Mouse (Mus musculus) hindbrain, postnatal 0 days (tissue): Measurements from ENCODE around the gene Ankrd63. TPM values are rescaled to one million over a fixed set of nuclear protein-coding genes. Genes with fewer than 3 reads are reported as not detected.

Source experiments
- ATAC-seq: fragments of 200-750 bp; cut with Nextera tagmentation; 2 replicates; pipeline ENCODE4 v1.8.0; 2017; ENCODE audit warnings: mild to moderate bottlenecking, moderate TSS enrichment, moderate library complexity
- DNase-seq: peaks from one replicate; pipeline ENCODE4 v3.0.0-alpha.2; 2015; ENCODE audit warnings: low spot score
- H3K27ac ChIP-seq: fragments of 300-500 bp; sonication (generic); 2 replicates; pipeline ENCODE4 v1.5.1; 2014; ENCODE audit warnings: mild to moderate bottlenecking
- H3K27me3 ChIP-seq: fragments of 300-500 bp; sonication (generic); 2 replicates; pipeline ENCODE4 v1.6.1; 2014; ENCODE audit warnings: low read length, mixed read lengths; ENCODE audit not compliant: insufficient read depth
- H3K36me3 ChIP-seq: fragments of 300-500 bp; sonication (generic); 2 replicates; pipeline ENCODE4 v1.6.1; 2014; ENCODE audit warnings: low read length, mixed read lengths; ENCODE audit not compliant: insufficient read depth
- H3K4me1 ChIP-seq: fragments of 300-500 bp; sonication (generic); 2 replicates; pipeline ENCODE4 v1.6.1; 2014; ENCODE audit warnings: antibody characterized with exemption, low read length, mixed read lengths; ENCODE audit not compliant: insufficient read depth
- H3K4me2 ChIP-seq: fragments of 300-500 bp; sonication (generic); 2 replicates; pipeline ENCODE4 v1.6.1; 2014; ENCODE audit warnings: low read depth, mild to moderate bottlenecking, low read length, moderate library complexity, mixed read lengths
- H3K4me3 ChIP-seq: fragments of 300-500 bp; sonication (generic); 2 replicates; pipeline ENCODE4 v1.5.1; 2014; ENCODE audit warnings: low read length
- H3K9ac ChIP-seq: fragments of 300-500 bp; sonication (generic); replicated peaks from 2 replicates; pipeline ENCODE4 v1.6.1; 2014; ENCODE audit warnings: mild to moderate bottlenecking, low read length, moderate library complexity, mixed read lengths
- H3K9me3 ChIP-seq: fragments of 300-500 bp; sonication (generic); 2 replicates; pipeline ENCODE4 v1.6.1; 2016; ENCODE audit warnings: low read length, mixed read lengths
- CTCF ChIP-seq: IDR thresholded peaks from 2 replicates; pipeline ENCODE4 v1.5.1; 2016; ENCODE audit warnings: antibody characterized with exemption, control low read depth, low read depth
- WGBS: fragments of 180-500 bp; shearing (Covaris S2); extraction: QIAGEN DNeasy Blood & Tissue Kit; methylation state at CpG from one replicate; pipeline ENCODE4 v1.1.7; 2014; 5-methylcytosine and 5-hydroxymethylcytosine counted together
- polyA plus RNA-seq: library from polyadenylated mRNA; unstranded; fragments of >200 nt; fragmentation: Nextera tagmentation; extraction: Ambion mirVana; gene quantifications from 2 replicates; pipeline ENCODE4 v1.2.1, GENCODE M21; 2015
- total RNA-seq: library from RNA; depleted of rRNA; stranded (reverse); fragments of >200 nt; gene quantifications from 2 replicates; pipeline ENCODE4 v1.2.3, GENCODE M21; 2014

Gene Ankrd63
- total and polyA plus RNA-seq, 2 experiments from 2014 or later = 0.08 TPM; not detected in 1

DNA sequence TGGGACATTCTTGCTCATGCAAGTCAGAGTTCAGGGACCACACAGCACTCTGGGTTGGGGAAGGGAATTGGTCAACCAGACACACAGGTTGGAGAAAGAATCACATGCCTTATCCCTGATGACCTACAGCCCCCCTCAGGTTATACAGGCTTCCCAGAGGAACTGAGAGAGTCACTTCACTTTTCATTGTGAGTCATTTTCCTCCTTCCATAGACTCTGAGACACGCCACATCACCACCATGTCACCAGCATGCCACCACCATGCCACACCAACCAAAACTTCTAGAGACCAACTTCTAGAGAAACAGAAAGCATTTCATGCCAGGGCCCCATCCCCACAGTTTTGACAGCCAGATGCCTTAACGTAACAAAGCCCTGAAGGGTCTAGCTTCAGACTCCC is 23.1 kb upstream of the Ankrd63 start:
- DNase-seq (no peak), ATAC-seq (no peak)
- Histone ChIP-seq H3K27me3 (no peaks in the 10 kb centered on the region), H3K4me3 (no peak overlapping the region), H3K9ac (no peak overlapping the region), H3K36me3 (no peaks in the 10 kb centered on the region), H3K4me2 (no peak overlapping the region), H3K27ac (no peak overlapping the region), H3K9me3 (no peaks in the 10 kb centered on the region), H3K4me1 (no peaks in the 10 kb centered on the region)
- no peak for TF ChIP-seq CTCF
- 84% methylated on average over 2 of the region's 2 CpGs for whole genome bisulfite sequencing

DNA sequence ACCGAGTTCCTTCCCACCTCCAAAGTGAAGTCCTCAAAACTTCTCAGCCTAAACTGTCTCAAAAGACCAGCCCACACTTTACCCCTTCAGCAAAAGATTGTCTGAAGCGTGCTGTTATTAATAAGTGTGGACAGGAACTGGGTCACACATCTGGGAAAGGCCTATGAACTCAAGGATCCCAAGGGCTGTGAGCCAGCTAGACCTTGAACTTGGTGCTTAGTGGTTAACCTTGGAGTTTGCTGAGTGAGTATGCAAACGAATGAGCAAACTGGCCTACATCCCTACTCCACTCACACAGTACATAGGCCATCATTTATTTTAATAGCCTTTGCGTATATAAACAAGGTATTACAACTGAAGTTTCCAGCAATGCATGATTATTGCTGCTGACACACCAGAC is 21.7 kb upstream of the Ankrd63 start:
- Histone ChIP-seq H3K27me3 (no peaks in the 10 kb centered on the region), H3K4me2 (no peak overlapping the region), H3K27ac (no peak overlapping the region), H3K9ac (no peak overlapping the region), H3K36me3 (no peaks in the 10 kb centered on the region), H3K4me3 (no peak overlapping the region), H3K4me1 (no peaks in the 10 kb centered on the region), H3K9me3 (no peaks in the 10 kb centered on the region)
- no peak for ATAC-seq
- DNase-seq = no peak
- no peak for TF ChIP-seq CTCF
- WGBS = 86% methylated on average over 4 of the region's 4 CpGs

DNA sequence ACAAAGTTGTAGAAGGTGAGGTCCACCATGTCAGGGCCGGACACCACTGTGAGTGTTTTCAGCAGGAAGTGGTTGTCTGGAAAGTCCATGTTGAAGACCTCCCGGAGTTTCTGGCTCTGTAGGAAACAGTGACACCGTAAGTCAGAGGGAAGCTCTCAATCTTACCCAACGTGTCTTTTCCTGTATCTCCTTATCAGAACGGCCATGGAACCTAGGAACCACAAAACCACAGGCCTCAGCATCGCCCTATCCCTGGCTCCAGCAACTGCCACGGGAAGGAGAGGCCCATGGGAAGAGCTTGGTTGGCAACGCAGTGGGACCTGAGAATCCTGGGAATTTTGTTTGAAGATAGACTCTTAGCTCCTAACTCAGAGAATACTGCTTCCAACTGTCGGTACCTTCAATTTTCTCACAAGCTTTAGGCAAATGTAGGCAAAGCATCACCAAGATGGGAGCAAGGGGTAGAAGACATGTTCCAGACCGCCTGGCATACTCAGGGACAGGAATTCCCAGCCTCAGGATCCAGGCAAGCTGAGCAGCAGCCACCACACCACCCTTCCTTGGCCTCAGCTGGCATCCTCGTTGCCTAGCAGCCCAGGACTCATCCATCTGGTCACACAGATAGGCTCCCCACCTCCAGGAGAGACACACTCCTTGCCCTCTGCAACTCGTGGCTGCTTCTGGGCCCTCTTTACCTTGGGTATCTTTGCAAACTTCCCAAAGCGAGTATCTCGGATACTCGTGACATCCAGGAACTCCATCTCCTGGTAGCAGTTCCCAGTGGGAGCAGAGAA is 20.1 kb upstream of the Ankrd63 start:
- 73% methylated on average over 15 of the region's 15 CpGs for WGBS
- TF ChIP-seq CTCF = no peak
- H3K4me2 ChIP-seq = no peak overlapping the region
- no peak overlapping the region for H3K4me3 ChIP-seq
- no peaks in the 10 kb centered on the region for H3K4me1 ChIP-seq
- H3K36me3 ChIP-seq = no peaks in the 10 kb centered on the region
- DNase-seq (no peak), ATAC-seq (no peak)
- no peak overlapping the region for H3K27ac ChIP-seq
- no peaks in the 10 kb centered on the region for H3K9me3 ChIP-seq
- H3K9ac ChIP-seq = no peak overlapping the region
- H3K27me3 ChIP-seq = no peaks in the 10 kb centered on the region

DNA sequence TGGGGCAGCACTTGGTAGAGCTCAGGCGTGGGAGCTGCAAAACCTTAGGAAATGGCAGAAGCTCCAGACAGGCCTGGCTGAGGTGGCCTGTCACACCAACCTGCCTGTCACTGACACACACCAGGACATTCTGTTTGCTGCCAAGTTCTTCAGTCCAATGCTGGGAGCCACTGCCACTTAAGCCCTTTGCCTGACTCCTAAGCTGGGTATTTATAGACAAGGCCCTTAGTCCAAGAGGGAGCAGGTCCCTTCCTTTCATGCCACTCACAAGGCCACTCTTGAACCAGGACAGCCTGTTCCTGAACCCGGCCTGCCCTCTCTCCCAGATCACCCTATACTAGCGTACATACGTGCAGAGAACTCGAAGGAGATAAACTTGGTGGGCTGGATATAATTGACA is 12.9 kb upstream of the Ankrd63 start:
- DNase-seq = no peak
- Histone ChIP-seq H3K4me1 (peaks cover 3% of the 10 kb centered on the region; the same call in 1 of the 2 replicates), H3K4me2 (no peak overlapping the region), H3K9ac (no peak overlapping the region), H3K4me3 (no peak overlapping the region), H3K27me3 (peaks cover 4% of the 10 kb centered on the region; the same call in 1 of the 2 replicates), H3K9me3 (no peaks in the 10 kb centered on the region), H3K36me3 (no peaks in the 10 kb centered on the region), H3K27ac (no peak overlapping the region)
- ATAC-seq = no peak
- WGBS = 80% methylated on average over 5 of the region's 5 CpGs
- no peak for TF ChIP-seq CTCF

DNA sequence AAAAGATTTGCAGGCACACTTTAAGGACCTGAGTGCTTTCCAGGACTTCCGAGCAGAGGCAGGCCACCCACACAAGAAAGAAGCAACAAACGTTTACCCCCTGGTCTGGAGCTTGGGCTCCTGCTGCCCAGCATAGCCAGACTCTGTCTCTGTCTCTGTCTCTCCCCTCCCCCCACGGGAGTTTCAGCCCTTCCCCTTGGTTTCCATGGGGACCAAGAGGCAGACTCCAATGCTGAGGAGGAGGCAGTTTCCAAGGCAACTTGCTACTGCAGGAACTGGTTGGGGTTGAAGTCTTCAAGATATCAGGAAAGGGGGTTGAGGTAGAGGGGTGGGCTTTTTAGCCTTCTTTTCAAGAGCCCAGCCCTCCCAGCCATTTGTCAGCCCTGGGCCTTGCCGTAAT is 10.5 kb upstream of the Ankrd63 start:
- peak; percentile 76 for DNase-seq

DNA sequence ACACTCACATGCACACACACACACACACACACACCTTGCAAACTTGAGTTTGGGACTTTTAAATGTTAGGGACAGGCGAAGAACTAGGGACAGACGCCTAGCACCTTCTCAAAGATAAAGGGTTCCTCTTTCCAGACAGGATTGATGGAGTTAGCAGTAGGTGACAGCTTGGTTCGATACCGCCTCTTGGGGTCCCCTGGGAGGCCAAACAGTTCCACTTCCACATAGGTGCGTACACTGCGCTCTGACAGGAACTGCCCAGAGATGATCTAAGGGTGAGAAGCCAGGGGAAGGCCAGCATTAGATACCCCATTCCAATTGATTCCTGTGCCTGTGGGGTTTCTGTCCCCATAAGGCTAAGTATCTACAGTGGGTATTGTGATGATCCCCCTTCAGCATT is 9.9 kb upstream of the Ankrd63 start:
- ATAC-seq (no peak), DNase-seq (no peak)
- Histone ChIP-seq H3K9ac (no peak overlapping the region), H3K4me3 (no peak overlapping the region), H3K36me3 (no peaks in the 10 kb centered on the region), H3K4me2 (no peak overlapping the region), H3K4me1 (peaks cover 13% of the 10 kb centered on the region), H3K27me3 (peaks cover 19% of the 10 kb centered on the region; the same call in 1 of the 2 replicates), H3K27ac (no peak overlapping the region), H3K9me3 (no peaks in the 10 kb centered on the region)
- WGBS = 87% methylated on average over 6 of the region's 6 CpGs
- TF ChIP-seq CTCF = no peak

More for the DNA sequence above, 10.5 kb upstream of the Ankrd63 start:
- Histone ChIP-seq H3K9me3 (no peaks in the 10 kb centered on the region), H3K4me1 (peaks cover 13% of the 10 kb centered on the region), H3K4me3 (no peak overlapping the region), H3K27ac (no peak overlapping the region), H3K27me3 (peaks cover 15% of the 10 kb centered on the region; the same call in 1 of the 2 replicates), H3K4me2 (no peak overlapping the region), H3K36me3 (no peaks in the 10 kb centered on the region), H3K9ac (no peak overlapping the region)
- no peak for TF ChIP-seq CTCF
- peak; percentile 63 for ATAC-seq
- 15% methylated on average over 4 of the region's 4 CpGs for WGBS

DNA sequence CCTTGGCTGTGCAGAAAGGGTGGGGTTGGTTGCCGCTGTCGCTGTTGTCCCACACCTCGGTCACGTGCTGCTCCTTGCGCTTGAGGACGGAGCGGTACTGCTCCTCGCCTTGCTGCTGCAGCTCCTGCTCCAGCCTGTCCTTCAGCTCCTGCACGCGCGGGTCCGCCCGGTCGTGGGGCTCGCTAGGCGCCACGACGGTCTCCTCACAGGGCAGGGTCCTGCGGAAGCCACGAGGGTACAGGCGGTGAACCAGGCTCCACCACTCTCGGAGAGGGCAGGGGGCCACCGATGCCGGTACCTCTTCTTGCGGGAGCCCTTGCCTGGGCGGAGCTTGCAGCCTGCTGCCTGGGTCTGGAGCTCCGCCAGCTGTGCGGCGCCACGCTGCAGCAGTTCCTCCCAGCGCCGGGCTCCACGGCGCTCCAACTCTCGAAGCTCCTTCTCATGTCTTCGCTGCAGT is 7.3 kb upstream of the Ankrd63 start:
- Histone ChIP-seq H3K4me2 (peak overlapping the region; percentile 69), H3K4me3 (peak overlapping the region; percentile 37), H3K36me3 (no peaks in the 10 kb centered on the region), H3K4me1 (peaks cover 13% of the 10 kb centered on the region), H3K9ac (peak overlapping the region; percentile 43), H3K9me3 (no peaks in the 10 kb centered on the region), H3K27ac (no peak overlapping the region), H3K27me3 (peaks cover 37% of the 10 kb centered on the region; the same call in 1 of the 2 replicates)
- WGBS = 2% methylated on average over 36 of the region's 36 CpGs
- no peak for TF ChIP-seq CTCF
- DNase-seq (peak; percentile 81), ATAC-seq (peak; percentile 69)
